Mouse (Mus musculus): Measurements from ENCODE around the gene Rgl1.

The Rgl1 gene

DNA sequence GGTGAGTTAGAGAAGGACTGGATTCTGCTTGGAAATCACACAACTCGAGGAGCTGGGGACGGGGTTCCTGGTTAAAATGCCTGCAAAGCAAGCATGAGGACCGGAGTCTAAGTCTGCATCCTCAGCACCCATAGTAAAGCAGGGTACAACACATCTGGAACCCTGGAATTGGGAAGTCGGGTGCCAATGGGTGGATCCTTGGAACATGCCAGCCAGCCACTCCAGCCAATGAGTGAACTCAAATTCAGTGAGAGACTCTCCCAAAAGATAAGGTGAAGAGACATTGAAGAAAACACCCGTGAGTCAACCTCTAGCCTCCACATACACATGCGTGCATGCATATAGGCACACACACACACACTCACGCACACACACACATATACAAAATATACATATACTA, 172.8 kb downstream of the Rgl1 start:
- intact Hi-C loops (cut with DNase I) = no loop called here

DNA sequence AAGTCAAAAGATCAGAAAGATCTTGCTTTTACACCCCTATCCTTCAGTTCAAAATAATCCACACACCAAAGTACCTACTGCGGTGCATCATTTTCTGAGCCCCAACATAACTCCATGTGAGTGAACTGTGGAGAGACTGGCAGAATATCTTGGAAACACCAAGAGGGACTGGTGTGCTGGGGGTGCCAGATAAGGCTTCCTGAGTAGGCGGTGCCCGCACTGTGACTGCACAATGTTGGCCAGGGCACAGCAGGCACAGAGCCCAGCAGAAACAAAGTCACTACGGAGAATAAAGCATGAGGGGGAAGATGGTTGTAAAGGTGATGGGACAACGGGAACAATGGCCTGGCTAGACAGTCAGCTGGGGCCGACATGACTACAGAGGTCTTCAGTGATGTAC, 173.5 kb downstream of the Rgl1 start:
- intact Hi-C loops (cut with DNase I) = no loop called here

GRCm38 (mm10) chr1:152591746-152592498, 174.2 kb downstream of the Rgl1 start:
- intact Hi-C loops (cut with DNase I) = no loop called here

- intact Hi-C loops (cut with DNase I) = no loop called here
These were observed 175.8 kb downstream of the Rgl1 start for GRCm38 (mm10) chr1:152590321-152590720.

- intact Hi-C loops (cut with DNase I) = no loop called here
These were observed 176.7 kb downstream of the Rgl1 start for GRCm38 (mm10) chr1:152589331-152589935.

GRCm38 (mm10) chr1:152587431-152587830, 178.7 kb downstream of the Rgl1 start:
- intact Hi-C loops (cut with DNase I) = no loop called here

DNA sequence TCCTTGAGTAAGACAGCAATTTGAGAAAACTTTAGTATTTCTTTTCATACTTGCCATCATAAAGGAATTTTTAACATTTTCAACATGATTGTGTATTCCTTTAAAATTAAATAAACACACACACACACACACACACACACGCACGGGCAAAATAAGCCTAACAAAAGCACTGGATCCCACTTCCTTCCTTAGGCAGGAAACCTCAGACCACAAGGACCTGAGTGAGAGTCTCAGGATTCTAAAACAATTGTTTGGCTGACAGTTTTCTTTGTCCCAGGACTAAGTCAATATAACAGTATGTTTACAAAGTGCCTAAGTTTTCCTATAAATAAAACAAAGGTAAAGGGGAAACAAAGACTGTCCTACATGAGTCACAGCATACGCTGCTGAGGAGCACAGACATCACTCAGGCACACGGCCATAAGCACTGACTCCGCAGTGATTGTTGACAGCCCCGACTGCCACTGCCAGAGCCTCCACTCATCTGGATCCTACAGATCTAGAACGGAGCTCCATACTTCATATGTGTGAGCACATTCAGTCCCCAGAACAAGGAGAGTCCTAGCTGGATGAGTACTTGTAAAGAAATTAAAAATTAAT, 180.7 kb downstream of the Rgl1 start:
- intact Hi-C loops (cut with DNase I) = no loop called here

DNA sequence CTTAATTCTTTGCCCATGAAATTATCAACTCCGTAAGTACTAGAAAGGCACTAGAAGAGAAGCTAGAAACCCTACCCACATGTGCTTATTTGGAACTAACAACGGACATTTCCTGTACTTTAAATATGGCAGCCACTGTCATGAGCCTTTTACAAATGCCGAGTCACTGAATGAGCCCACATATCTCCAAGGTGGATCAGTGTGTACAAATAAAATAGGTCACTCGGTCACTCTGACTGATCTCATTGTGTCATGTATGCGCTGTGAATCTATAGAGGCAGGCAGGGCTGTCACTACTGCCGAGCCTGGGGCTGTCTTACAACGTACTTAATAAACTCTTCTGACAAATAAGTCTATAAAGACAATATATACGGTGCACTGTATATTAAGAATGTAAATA, 181.2 kb downstream of the Rgl1 start:
- intact Hi-C loops (cut with DNase I) = no loop called here

- intact Hi-C loops (cut with DNase I) = no loop called here
These were observed 184.8 kb downstream of the Rgl1 start for GRCm38 (mm10) chr1:152581127-152581905.

DNA sequence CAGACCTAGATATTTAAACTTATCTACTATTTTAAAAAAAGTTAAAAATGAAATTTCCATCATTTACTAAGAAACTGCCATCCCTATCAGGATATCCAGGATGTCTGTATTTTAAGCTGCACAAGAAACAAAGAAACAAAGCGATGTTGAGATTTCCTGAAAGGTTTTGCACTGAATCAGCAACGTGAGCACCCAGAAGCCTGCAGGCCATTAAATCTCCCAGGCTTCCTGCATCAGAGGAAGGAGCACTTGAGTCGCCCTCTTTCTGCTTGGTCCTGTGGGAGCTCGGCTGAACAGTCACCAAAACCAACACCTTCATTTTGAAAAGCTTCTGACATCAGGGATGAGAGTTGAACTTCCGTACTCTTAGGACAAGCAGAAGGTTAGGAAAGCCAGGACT, 187.2 kb downstream of the Rgl1 start:
- intact Hi-C loops (cut with DNase I) = no loop called here

DNA sequence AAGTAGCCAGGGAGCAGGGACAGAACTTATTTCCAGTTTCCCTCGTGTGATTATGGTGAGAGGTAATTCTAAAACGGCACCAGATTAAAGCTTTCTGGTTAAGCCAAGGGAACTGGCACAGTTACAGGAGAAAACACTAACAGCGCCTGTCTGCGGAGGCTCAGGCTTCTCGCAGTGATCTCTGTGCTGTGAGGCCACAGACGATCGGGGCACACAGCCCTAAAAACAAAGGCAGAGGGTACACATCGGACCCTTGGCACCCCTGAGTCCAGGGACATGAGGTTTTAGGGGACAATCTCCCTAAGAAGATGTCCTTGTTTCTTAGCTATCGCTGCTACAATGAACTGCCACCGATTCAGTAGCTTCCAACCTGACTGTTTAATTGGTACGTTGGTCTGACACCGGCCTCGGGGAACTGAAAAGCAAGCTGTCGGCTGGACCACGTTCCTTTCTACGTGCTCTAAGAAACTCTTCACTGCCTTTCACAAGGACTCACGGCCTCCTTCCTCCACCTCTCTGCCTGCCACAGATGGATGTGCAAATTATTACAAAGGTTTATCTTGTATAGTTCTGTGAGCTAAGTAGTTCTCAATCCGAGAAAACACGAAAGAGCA, 187.9 kb downstream of the Rgl1 start:
- intact Hi-C loops (cut with DNase I) = no loop called here

- intact Hi-C loops (cut with DNase I) = no loop called here
These were observed 189.5 kb downstream of the Rgl1 start for GRCm38 (mm10) chr1:152576614-152577144.

GRCm38 (mm10) chr1:152575096-152575495, 191.1 kb downstream of the Rgl1 start:
- intact Hi-C loops (cut with DNase I) = no loop called here

DNA sequence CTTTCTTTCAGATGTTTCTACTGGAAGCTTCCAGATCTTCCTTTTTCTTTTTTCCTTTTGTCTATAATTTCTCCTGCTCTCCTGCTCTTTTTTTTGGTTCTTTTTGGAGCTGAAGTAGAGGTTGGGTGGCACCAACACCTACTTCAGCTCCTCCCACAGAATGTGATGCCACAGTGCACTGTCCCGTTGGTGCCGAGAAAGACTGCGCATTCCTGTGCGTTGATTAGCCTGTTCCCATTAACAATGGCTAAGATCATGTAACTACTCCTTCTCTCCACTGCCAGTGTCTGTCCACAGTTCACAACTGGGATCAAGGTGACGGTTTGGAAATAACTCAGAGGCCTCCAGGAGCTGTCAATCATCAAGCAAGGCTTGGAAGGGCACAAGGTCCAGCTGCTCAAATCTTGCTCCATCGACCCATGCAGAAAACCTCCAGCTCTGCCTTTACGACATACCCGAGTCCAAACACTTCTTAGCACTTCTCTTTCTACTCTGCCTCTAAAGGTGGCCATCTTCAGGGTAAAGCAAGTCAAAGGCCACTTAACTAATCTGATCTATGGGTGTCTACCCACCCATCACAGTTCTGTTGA, 192.6 kb downstream of the Rgl1 start:
- intact Hi-C loops (cut with DNase I) = no loop called here

DNA sequence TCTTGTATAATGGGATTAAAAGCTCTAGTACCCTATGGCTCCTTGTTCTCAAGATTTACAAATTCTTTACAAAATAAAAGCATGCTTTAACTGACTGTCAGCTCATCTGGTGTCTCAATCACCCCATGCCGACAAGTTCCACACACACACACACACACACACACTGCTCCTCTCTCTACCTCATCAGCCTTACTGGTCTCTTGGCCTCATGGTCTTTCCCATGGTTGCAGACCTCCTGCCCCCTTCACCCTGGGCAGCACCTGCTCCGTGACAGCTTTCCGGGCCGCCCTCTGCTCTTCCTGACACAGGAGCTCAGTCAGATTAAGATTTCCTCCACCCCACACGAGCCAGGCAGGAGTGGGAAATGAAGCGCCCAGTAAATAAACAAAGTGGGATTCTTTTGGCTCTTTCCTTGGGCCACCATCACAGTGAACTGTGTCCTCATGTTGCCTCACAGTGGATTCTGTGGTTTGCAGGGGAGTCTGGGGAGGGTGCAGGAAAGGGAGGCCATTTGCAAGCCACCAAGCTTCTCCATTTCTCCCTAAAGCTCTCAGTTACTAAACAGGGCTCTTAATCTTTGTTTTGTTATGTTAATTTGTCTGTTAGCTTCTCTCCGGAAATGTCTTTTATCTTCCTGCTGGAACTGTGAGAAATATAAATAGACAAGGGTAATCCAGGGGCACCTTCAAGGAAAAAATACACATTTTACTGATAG, 193.2 kb downstream of the Rgl1 start:
- intact Hi-C loops (cut with DNase I) = no loop called here

- intact Hi-C loops (cut with DNase I) = no loop called here
These were observed 194.8 kb downstream of the Rgl1 start for GRCm38 (mm10) chr1:152571340-152571739.

DNA sequence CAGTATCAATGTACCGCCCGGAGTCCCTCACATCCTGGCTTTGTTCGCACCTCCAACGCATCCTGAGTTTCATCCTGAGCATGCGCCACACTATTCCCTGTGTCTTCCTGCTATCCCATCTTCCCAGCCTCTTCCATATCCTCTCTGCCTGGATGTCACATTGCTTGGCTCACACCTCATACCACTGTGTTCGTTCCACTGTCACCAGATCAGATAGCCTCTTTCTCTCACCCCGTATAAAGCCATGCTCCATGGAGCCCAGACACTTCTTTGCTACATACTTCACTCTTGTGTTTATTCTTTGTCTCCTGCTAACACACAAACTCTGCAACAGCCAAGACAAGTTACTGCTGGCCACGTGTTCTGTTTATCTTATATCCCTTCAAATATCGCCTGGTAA, 195.5 kb downstream of the Rgl1 start:
- intact Hi-C loops (cut with DNase I) = no loop called here

GRCm38 (mm10) chr1:152563282-152563681, 202.9 kb downstream of the Rgl1 start:
- intact Hi-C loops (cut with DNase I) = no loop called here

- intact Hi-C loops (cut with DNase I) = no loop called here
These were observed 203.3 kb downstream of the Rgl1 start for GRCm38 (mm10) chr1:152562877-152563276.

- intact Hi-C loops (cut with DNase I) = no loop called here
These were observed 205.7 kb downstream of the Rgl1 start for GRCm38 (mm10) chr1:152560477-152560876.

Measured in adrenal gland (tissue).